ENCODE assay signal across 14 mouse cellular contexts in genomic region chr5:106205724-106206123, GRCm38 (mm10).
A peak's percentile ranks its signal among the peaks of the same experiment; 100 is the strongest.
DNase-seq lines count a peak whose midpoint lies in the region; ATAC-seq lines count a peak whose summit lies in the region.
"Had no signal": no experiment of that assay in that cellular context is flagged by ENCODE, and none has a peak within 500 bp of the region (broad histone marks: within the 10 kb centered on the region; RNA-seq: fewer than 3 reads in every experiment).

No protein-coding gene starts in this region.

- H3K9ac ChIP-seq in forebrain, embryonic 15.5 days (replicated peaks) = no peak overlapping the region
- H3K9ac ChIP-seq in forebrain, embryonic 14.5 days (ENCODE audit: low read length) = 0 out of 2 replicates have a peak overlapping the region, but pooled peaks have one; percentile 18
- H3K9ac ChIP-seq in midbrain, embryonic 11.5 days (ENCODE audit: low read length) = 0 out of 2 replicates have a peak overlapping the region, but pooled peaks have one; percentile 25
- no peak overlapping the region for H3K9ac ChIP-seq in neural tube, embryonic 15.5 days (replicated peaks)
- H3K9ac ChIP-seq: liver, embryonic 12.5 days had no signal

- no peaks in the 10 kb centered on the region for H3K27me3 ChIP-seq in forebrain, embryonic 10.5 days (ENCODE audit: poor library complexity, severe bottlenecking)
- H3K27me3 ChIP-seq in forebrain, embryonic 15.5 days = no peaks in the 10 kb centered on the region
- no peaks in the 10 kb centered on the region; the same call in 1 of the 2 replicates for H3K27me3 ChIP-seq in forebrain, embryonic 14.5 days (replicated peaks; ENCODE audit: control insufficient read depth, insufficient read depth, low read length)
- no peaks in the 10 kb centered on the region for H3K27me3 ChIP-seq in midbrain, embryonic 11.5 days (ENCODE audit: control insufficient read depth, insufficient read depth, low read length)
- H3K27me3 ChIP-seq in neural tube, embryonic 15.5 days (replicated peaks) = no peaks in the 10 kb centered on the region
- H3K27me3 ChIP-seq: liver, embryonic 12.5 days had no signal

- H3K4me1 ChIP-seq in forebrain, embryonic 10.5 days = peaks cover 28% of the 10 kb centered on the region
- H3K4me1 ChIP-seq in forebrain, embryonic 15.5 days = peaks cover 15% of the 10 kb centered on the region
- H3K4me1 ChIP-seq in forebrain, embryonic 14.5 days (ENCODE audit: control insufficient read depth, insufficient read depth, low read length) = peaks cover 10% of the 10 kb centered on the region
- H3K4me1 ChIP-seq in midbrain, embryonic 11.5 days (ENCODE audit: control insufficient read depth, insufficient read depth, low read length) = peaks cover 8% of the 10 kb centered on the region; the same call in 1 of the 2 replicates
- peaks cover 27% of the 10 kb centered on the region for H3K4me1 ChIP-seq in neural tube, embryonic 15.5 days
- H3K4me1 ChIP-seq: liver, embryonic 12.5 days had no signal

- peak; percentile 31 for DNase-seq in forebrain, embryonic 10.5 days (ENCODE audit: extremely low spot score, low spot score)
- peak; percentile 42 for DNase-seq in forebrain, embryonic 14.5 days (ENCODE audit: low spot score)
- peak; percentile 87 for DNase-seq in midbrain, embryonic 11.5 days (ENCODE audit: low spot score, missing footprints)
- no peak for DNase-seq in left cerebral cortex, postnatal 10 days (ENCODE audit: extremely low spot score in 1 of 2, low spot score in 2 of 2)
- DNase-seq in gastrocnemius, adult 18-20 months (ENCODE audit: low spot score) = no peak
- no peak for DNase-seq in kidney, postnatal 14 days
- DNase-seq: cerebellum, adult 9-10 months; kidney, adult 18-20 months; layer of hippocampus, adult 9-11 months; lung, postnatal 10 days; thymus, adult 18-20 months had no signal

- H3K36me3 ChIP-seq in forebrain, embryonic 10.5 days (replicated peaks) = no peaks in the 10 kb centered on the region
- no peaks in the 10 kb centered on the region for H3K36me3 ChIP-seq in forebrain, embryonic 15.5 days
- H3K36me3 ChIP-seq in forebrain, embryonic 14.5 days (ENCODE audit: control insufficient read depth, insufficient read depth, low read length) = no peaks in the 10 kb centered on the region
- no peaks in the 10 kb centered on the region for H3K36me3 ChIP-seq in midbrain, embryonic 11.5 days (ENCODE audit: control insufficient read depth, insufficient read depth, low read length)
- H3K36me3 ChIP-seq in neural tube, embryonic 15.5 days = no peaks in the 10 kb centered on the region
- H3K36me3 ChIP-seq: liver, embryonic 12.5 days had no signal

- intact Hi-C loops in left cerebral cortex, postnatal 10 days (cut with DNase I) = no loop called here

- WGBS in forebrain, embryonic 10.5 days = 11% methylated on average over 6 of the region's 6 CpGs
- 5% methylated on average over 6 of the region's 6 CpGs for WGBS in forebrain, embryonic 15.5 days
- WGBS in forebrain, embryonic 14.5 days = 4% methylated on average over 6 of the region's 6 CpGs
- WGBS in midbrain, embryonic 11.5 days = 21% methylated on average over 6 of the region's 6 CpGs
- 10% methylated on average over 6 of the region's 6 CpGs for WGBS in neural tube, embryonic 15.5 days

- H3K9me3 ChIP-seq in forebrain, embryonic 10.5 days = no peaks in the 10 kb centered on the region
- H3K9me3 ChIP-seq in forebrain, embryonic 15.5 days = no peaks in the 10 kb centered on the region
- H3K9me3 ChIP-seq in forebrain, embryonic 14.5 days (replicated peaks; ENCODE audit: control insufficient read depth, low read length) = no peaks in the 10 kb centered on the region
- no peaks in the 10 kb centered on the region for H3K9me3 ChIP-seq in midbrain, embryonic 11.5 days (ENCODE audit: control insufficient read depth, low read length)
- no peaks in the 10 kb centered on the region for H3K9me3 ChIP-seq in neural tube, embryonic 15.5 days (replicated peaks)
- H3K9me3 ChIP-seq: liver, embryonic 12.5 days had no signal

- no peak overlapping the region for H3K4me2 ChIP-seq in forebrain, embryonic 15.5 days (replicated peaks)
- H3K4me2 ChIP-seq in forebrain, embryonic 14.5 days (ENCODE audit: low read length) = peak overlapping the region; percentile 23; the same call in 1 of the 2 replicates
- peak overlapping the region; percentile 14 for H3K4me2 ChIP-seq in midbrain, embryonic 11.5 days
- peak overlapping the region; percentile 30 for H3K4me2 ChIP-seq in neural tube, embryonic 15.5 days
- H3K4me2 ChIP-seq: liver, embryonic 12.5 days had no signal

- H3K4me3 ChIP-seq in forebrain, embryonic 10.5 days = peak overlapping the region; percentile 23; the same call in 1 of the 2 replicates
- H3K4me3 ChIP-seq in forebrain, embryonic 15.5 days = no peak overlapping the region
- H3K4me3 ChIP-seq in forebrain, embryonic 14.5 days (ENCODE audit: low read depth, low read length) = no peak overlapping the region
- no peak overlapping the region for H3K4me3 ChIP-seq in midbrain, embryonic 11.5 days (ENCODE audit: low read depth, low read length)
- H3K4me3 ChIP-seq in neural tube, embryonic 15.5 days (replicated peaks) = no peak overlapping the region
- H3K4me3 ChIP-seq: liver, embryonic 12.5 days had no signal

- no peak for ATAC-seq in forebrain, embryonic 15.5 days (replicated peaks)
- no peak for ATAC-seq in forebrain, embryonic 14.5 days
- no peak for ATAC-seq in midbrain, embryonic 11.5 days (ENCODE audit: low FRiP score)
- no peak for ATAC-seq in neural tube, embryonic 15.5 days (ENCODE audit: low FRiP score)
- ATAC-seq: liver, embryonic 12.5 days had no signal

- H3K27ac ChIP-seq in forebrain, embryonic 10.5 days = peak overlapping the region; percentile 73
- no peak overlapping the region for H3K27ac ChIP-seq in forebrain, embryonic 15.5 days (replicated peaks)
- H3K27ac ChIP-seq in forebrain, embryonic 14.5 days (ENCODE audit: low read depth, low read length) = no peak overlapping the region
- H3K27ac ChIP-seq in midbrain, embryonic 11.5 days (ENCODE audit: low read depth, low read length) = no peak overlapping the region
- 0 out of 2 replicates have a peak overlapping the region, but pooled peaks have one; percentile 13 for H3K27ac ChIP-seq in neural tube, embryonic 15.5 days (replicated peaks)
- H3K27ac ChIP-seq: liver, embryonic 12.5 days had no signal

Comparison
In these comparisons a context has a peak if more than half of its experiments do, and no peak if none do; other contexts are left out.
1. H3K27ac ChIP-seq: peak in forebrain, embryonic 10.5 days (single experiment) and neural tube, embryonic 15.5 days (single experiment); none in forebrain, embryonic 15.5 days (single experiment), forebrain, embryonic 14.5 days (single experiment) and midbrain, embryonic 11.5 days (single experiment).
2. H3K9ac ChIP-seq: peak in forebrain, embryonic 14.5 days (single experiment) and midbrain, embryonic 11.5 days (single experiment); none in forebrain, embryonic 15.5 days (single experiment) and neural tube, embryonic 15.5 days (single experiment).
3. DNase-seq: peak in forebrain, embryonic 10.5 days (single experiment), forebrain, embryonic 14.5 days (single experiment) and midbrain, embryonic 11.5 days (single experiment); none in left cerebral cortex, postnatal 10 days (0 of 2), gastrocnemius, adult 18-20 months (single experiment) and kidney, postnatal 14 days (single experiment).